Mouse (Mus musculus): Measurements from ENCODE around the gene Itih5.

Itih5 gene

DNA sequence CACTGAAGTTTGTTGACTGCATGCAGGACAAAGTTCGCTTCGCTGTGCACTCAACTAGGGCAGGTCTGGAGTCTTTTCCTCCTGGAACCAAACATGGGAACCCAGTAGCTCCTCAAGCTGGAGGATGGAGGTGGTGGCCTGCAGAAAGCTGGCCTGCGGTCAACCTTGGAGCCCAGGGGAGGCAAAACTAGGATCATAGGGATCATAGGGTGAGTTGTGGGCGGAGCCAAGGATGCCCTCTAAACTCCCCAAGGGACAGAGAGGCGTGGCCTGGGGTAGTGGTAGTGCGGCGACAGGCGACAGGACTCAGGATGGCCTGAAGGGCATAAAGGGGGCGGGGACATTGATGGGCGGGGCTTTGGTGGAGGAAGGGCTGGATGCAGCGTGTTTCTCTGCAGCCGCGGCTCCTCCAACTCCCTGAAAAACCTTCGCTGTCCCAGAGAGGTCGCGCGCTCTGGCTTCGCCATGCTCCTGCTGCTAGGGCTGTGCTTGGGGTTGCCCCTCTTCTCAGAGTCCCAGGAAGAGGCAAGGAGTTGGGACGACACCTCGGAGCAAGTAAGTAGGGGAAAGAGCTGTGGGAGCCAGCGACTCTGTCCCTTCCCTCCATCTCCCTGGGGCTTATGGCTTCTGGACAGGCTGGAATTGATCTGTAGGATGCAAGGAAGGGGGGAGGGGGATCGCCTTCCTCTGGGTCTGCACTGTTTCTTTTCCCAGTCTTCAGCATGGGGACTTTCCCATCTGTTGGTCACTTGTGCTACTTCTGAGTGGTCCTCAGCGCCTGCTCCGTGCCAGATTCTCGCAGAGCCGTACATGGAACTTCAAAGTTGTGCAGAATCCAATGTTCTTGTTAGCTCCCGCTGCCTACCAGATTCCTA is at the start of gene Itih5:
TSS of gene Itih5 (plus strand) at position 371 of the 875 bp plus-strand sequence.
- DNase-seq (ENCODE audit: inconsistent age in 2 of 2, low spot score in 1 of 2), result peak; percentile 54 to 87

DNA sequence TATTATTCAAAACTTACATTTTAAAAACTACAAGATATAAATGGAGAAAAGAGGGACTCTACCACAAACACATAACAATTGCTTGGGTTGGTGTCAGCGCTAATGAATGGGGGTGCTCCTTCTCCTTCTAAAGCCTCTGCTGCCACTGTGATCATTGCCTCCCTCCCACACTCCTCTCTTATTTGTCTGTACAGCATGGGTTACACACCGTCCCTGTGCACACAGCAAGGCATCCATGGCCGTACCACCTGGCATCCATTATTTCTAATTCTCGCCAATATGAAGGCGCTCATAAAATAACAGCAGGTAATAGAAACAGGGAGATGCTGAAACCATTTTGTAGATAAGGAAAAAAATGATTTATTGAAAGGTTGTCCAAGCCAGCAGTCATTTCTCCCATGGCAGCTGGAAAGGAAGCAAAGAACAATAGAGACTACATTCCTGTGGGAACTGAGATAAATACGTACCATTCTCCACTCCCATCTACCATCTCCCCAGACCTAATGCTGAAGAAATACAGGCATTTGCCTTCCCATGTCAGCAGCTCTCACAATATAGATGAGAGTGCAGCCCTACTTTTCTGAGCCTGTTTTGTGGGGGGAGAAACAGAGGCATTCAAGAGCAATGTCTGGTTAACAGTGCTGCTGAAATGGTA is 44.7 kb upstream of the Itih5 start:
- DNase-seq (ENCODE audit: inconsistent age in 2 of 2, low spot score in 1 of 2), result no peak

DNA sequence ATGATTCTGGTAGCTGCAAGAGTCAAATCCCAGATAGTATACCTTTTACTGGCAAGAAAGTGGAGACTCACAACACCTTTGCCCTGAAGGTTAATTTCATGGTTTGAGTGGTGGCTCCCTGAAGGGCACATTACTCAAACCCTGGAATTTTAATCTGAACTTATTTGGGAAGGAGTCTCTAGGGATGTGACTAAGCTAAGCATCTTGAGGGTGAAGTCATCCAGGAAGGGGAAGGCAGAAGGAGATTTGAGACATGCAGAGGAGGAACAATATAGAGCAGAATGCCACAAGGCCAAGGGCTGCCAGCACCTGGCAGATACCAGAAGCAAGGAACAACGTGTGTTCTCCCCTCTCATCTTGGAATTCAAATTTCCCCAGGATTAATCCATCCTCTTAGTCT is 34.6 kb upstream of the Itih5 start:
- DNase-seq (ENCODE audit: inconsistent age in 2 of 2, low spot score in 1 of 2), result no peak

DNA sequence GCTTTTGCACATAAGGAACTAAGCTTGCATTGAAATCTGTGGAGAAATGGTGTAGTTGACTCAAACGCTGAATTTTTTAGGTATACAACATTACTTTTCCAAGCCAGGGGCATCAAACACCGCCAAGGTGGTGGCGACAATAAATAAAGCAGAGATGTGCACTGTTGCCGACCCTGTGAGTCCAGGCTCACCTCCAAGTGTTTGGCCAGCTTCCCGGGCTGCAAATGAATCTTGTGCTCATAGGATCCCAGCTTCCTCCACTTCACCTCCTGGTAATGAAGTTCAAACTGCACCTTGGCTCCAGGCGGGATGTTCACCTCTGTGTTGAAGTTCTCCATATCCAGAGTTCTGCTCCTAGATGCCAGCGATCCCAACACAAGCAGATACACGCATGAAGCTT is 34.1 kb upstream of the Itih5 start:
- DNase-seq (ENCODE audit: inconsistent age in 2 of 2, low spot score in 1 of 2), result no peak

DNA sequence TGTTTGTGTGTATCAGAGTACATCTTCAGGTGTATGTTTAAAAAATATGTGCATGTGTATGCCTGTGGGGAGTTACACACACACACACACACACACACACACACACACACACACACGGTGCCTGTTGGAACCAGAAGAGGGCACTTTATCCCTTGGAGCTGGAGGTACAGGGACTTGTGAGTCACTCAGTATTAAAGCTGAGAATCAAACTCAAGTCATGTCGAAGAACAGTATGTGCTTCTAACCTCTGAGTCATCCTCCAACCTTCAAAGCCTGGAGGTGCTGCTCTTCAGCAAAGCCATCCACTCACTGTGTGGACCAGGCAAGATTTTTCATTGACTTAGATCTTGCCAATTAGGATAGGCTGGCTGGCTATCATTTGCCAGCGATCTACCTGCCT is 31.5 kb upstream of the Itih5 start:
- DNase-seq (ENCODE audit: inconsistent age in 2 of 2, low spot score in 1 of 2), result peak; percentile 60 to 65

DNA sequence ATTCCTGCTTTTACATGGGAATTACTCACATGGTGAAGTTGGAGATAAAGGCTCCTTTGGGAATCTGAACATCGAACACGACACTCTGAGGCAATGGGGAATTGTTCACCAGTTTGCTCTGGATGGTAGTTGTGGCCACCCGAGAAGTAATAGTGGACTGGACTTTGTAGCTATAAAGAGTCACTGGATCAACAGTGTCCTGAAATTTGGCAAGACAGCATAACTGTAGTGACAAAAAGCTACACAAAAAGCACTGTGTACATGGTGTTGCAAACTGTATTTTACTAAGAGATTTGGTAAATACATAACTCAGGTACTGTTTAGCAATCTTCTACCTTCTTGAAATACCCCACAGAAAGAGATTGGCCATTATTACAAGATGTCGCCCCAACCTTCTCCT is 27.2 kb upstream of the Itih5 start:
- DNase-seq (ENCODE audit: inconsistent age in 2 of 2, low spot score in 1 of 2), result no peak

DNA sequence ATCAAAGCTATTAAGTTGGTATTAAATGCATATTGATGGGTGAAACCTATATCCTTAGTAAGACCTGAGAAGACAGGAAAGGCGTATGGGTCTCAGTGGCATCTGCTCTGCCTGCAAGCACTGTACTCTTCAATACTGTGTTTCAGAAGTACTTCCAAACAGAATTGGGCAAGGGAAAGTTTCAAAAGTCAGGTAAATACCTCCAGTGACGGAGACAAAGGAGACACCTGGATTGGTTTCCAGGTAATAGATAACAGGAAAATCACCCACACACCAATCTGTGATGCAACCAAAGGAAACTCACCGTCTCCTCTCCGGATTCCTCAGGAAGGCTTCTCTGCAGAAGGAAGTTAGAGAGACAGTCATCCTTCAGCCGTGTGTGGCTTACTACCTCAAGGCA is 25.9 kb upstream of the Itih5 start:
- DNase-seq (ENCODE audit: inconsistent age in 2 of 2, low spot score in 1 of 2), result no peak

DNA sequence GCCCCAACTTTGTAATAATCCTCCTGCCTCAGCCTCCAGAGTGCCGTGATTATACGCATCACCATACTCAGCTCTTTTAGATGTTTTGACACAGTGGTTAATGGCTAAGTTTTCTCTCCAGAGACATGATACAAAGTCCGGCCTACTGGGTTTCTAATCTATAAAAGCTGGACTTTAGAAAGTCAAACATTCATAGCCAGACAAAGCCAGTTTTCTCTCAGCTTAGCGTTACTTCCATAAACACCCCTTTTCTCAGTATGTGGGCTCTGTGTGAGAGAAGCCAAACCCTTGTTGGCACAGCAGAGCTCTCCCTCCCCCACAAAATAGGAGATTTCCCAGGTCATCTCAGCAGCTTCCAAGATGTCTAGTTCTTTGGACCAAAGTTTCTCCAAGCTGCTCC is 24.8 kb upstream of the Itih5 start:
- DNase-seq (ENCODE audit: inconsistent age in 2 of 2, low spot score in 1 of 2), result no peak

DNA sequence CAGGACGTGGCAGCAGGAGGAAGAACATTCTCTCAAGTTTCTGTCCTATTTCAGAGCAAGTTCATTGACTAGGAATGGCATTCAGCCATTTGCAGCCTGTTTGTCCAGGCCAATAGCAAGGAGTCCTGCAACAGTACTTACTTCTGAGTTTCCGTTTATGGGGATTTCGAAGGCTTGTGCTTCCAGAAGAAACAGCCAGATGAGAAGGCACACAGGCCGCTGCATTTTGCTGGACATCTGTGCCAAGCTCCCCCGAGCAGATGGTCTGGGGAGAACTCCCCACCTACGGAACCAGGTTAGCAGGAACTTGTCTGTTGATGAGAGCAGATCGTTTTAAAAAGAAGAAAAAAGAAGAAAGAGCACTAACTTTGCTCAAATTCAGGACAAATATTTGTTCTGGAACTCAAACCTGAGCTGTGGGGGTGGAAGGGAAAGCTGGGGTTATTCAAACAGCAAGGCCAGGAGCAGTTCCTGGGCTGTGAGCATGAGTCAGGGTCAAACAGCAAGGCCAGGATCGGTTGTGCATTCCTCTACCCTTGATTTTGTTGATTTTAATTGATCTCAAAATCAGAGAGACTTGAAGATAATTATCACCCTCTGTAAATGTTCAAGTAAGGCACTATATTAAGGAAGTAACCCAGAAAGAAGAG is 22.9 kb upstream of the Itih5 start:
- peak; percentile 39 to 61 for DNase-seq (ENCODE audit: inconsistent age in 2 of 2, low spot score in 1 of 2)

DNA sequence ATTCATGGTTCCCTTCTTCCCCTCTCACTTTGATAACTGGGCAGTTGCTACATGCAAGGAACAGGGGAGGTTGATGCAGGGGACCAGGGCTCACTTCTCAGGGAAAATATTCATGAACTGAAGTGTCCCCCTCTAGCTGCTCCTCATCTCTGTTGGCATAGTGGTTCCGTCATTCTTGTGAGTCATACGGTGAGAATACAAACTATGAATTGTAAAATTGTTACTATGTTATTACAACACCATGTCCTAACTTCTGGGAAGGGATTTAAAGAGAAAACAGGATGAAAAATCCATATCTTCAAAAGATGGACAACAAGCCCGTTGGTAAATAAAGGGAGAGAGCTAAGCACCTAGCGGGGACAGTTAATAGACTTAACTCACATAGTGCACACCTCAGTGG is 22.1 kb upstream of the Itih5 start, which contains the start of gene Itih2:
TSS of gene Itih2 (minus strand) at position 101 of the 400 bp plus-strand sequence.
- no peak for DNase-seq (ENCODE audit: inconsistent age in 2 of 2, low spot score in 1 of 2)

DNA sequence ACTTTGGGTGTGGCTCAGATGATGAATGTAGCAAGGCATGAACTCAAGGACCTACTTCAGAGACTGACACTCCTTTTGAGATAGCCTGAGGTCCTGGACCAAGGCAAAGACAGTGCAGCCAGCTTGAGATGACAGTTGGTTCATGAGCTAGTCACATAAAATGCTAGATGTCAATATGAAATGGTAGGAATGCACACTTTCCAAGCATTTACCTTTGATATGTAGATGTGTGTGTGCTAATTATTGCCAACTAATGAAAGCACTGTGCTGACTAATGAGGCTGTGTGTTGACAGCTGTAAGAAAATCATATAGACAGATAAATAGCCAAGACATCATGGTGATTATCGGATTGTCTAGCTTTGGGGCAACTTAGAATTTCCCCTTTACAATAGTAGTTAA is 21.2 kb upstream of the Itih5 start:
- DNase-seq (ENCODE audit: inconsistent age in 2 of 2, low spot score in 1 of 2), result no peak

DNA sequence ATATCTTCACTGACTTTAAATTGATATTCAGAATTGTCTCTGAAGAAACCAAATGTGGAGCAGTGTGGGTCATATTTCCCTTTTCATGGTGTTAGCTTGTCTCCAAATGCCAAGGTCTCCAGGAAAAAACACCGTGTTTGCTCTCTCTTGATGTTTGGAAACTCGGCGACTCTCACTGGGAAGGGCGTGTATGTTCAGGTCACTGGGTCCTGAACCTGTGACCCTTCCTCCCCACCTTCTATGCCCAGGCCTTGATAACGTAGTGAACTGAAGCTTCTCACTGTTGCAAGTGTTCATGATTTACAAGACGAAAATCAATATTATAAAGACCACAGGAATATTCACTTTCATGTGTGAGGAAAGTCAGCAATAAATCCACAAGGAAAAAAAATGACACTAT is 19.4 kb upstream of the Itih5 start:
- peak in 1 of 2 experiments; percentile 43 for DNase-seq (ENCODE audit: inconsistent age in 2 of 2, low spot score in 1 of 2)

DNA sequence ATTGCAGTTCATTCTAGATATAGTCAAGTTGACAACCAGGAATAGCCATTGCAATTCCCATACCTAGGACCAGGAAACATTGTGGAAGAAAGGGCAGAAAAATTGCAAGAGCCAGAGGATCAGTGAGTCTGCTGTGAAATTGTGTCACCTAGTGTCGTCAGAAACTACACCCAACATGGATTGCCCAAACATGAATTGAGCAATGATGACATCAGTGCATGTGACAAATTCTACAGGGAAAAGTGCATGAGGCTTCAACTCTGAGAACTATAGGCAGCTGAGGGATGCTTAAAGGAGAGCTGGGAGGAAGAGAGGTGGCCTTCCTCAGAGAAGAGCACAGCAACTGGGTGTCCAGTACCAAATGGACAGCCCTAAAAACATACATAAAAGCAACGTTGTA is 16.1 kb upstream of the Itih5 start:
- DNase-seq (ENCODE audit: inconsistent age in 2 of 2, low spot score in 1 of 2), result no peak

DNA sequence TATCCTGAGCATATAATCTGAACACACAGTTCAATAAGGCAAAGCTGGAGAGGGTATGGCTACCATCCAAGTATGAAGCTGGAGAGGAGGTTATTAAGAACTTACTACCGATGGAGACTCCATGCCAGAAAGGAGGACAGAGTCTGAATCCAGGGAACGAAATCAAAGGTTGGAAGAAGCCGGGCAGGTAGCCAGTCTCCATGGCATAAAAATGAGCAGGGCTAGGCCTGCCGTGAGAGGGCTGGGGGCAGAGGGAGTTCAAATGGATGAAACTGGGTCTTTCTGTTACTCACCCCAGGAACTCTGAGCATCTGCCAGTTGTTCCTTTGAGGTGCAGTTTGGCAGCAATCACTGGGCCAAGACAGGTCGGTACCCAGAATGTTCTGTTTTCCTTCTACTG is 12.9 kb upstream of the Itih5 start:
- DNase-seq (ENCODE audit: inconsistent age in 2 of 2, low spot score in 1 of 2), result no peak

DNA sequence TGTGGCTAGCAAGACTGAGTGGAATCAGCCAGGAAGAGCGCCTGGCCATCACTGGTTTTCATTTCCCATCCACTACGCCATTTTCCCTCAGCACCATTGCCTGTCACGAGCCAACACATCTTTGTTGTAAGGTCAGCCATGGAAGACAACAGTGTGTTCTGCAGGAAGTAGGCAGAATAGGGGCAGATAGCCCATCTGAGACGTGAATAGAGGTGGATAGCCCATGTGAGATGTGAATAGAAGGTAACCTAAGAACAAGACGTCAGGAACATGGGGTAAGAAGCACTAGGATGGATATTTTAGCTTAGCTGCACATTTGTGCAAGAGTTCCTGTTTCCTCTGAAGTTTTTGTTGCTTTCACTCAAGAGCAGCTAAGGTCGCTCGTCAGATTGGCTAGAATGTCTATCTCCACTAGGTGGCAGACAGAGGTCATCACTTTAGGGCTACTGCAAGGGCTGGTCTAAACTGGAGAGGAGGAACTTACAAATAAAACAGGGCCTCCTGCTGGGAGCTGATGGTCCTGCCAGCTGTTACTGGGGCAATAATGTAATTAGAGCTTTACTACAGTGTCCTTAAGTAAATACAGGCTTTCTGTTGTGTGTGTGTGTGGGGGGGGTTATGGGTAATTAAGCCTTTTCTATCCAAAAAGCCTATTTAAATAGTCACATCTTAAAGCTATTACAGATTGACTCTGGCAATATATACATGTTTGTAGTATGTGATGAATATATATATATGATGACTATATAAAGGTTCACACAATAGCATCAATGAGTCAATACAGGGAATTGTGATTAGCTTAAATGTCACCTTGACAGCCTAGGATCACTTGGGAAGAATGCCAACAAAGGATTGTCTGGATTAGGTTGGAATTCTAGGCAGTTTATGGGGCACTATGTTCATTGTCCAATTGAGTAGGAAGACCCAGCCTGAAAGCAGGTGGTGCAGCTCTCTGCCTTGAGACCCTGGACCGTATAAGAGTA is 10.6 kb upstream of the Itih5 start:
- DNase-seq (ENCODE audit: inconsistent age in 2 of 2, low spot score in 1 of 2), result peak; percentile 66 to 91

DNA sequence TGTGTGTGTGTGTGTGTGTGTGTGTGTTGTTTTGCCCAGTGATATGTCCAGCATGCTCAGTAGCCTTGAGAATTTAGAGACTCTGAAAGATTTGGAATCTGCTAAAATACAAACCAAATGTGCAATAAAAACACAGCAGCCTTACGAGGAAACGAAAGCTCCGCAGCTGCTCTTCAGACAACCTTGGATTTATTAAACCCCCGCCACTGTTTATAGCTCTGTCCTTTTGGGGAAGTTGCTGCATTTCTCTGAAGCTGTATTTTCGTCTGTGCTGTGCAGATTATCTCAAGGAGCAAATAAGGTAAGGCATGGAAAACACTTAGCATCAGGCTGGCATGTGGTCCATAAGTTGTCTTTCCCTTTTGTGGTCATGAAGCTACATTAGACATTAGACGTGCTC is 7.9 kb upstream of the Itih5 start:
- no peak for DNase-seq (ENCODE audit: inconsistent age in 2 of 2, low spot score in 1 of 2)

DNA sequence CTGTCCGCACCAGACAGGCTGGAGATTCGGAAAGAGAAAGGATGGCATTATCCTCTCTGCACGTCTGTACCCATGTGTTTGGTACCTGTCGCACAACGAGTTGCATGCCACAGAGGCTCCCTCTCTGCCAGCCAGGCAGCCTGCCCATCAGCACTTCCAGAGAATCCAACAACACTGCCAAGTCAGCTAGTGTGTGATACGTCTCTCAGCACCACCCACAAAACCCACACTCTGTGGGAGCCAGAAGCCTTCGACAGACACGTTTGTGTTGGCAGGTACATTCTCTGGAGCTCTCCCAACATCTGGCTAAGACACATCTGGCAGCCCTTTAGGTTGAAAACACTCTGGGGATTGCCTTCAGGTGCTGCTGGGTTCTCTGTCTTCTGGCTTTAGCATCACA is 6.2 kb upstream of the Itih5 start:
- no peak for DNase-seq (ENCODE audit: inconsistent age in 2 of 2, low spot score in 1 of 2)

DNA sequence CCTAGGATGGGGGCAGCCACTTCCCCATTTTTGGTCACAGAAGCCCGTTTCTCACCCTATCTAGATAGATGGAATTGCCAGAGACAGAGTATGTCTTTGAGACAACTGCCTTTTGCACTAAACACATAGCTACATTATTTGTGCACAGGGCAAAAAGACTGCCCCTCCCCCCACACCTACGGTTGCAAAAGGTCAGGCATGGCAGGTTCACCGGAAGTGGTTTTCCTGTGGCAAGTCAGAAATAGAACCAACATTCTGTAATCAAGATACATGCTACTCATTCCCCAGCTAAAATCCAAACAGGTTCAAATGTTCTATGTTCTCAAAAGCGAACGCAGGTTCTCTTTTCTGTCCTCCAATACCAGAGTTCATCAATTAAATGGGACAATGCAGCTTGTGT is 781 bp upstream of the Itih5 start:
- no peak for DNase-seq (ENCODE audit: inconsistent age in 2 of 2, low spot score in 1 of 2)

DNA sequence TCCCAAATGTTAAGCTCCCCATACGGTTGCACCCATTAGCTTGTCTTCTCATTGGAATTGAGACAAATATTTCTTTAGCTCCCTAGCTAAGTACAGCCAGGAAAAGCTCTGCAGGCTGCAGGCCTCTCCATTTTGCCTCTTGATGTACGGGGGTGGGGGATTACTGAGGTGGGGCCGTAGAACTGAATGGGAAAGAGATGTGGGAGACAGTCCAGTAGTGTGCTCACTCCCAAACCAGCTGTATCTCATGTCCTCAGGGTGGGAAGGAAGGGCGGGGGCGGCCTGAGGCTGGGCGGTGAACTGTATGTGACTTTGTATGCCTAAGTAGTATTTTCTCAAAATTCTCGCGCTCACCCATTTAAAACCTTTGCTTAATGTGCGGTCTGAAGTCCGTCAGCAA is 3.8 kb downstream of the Itih5 start:
- DNase-seq (ENCODE audit: inconsistent age in 2 of 2, low spot score in 1 of 2), result no peak

DNA sequence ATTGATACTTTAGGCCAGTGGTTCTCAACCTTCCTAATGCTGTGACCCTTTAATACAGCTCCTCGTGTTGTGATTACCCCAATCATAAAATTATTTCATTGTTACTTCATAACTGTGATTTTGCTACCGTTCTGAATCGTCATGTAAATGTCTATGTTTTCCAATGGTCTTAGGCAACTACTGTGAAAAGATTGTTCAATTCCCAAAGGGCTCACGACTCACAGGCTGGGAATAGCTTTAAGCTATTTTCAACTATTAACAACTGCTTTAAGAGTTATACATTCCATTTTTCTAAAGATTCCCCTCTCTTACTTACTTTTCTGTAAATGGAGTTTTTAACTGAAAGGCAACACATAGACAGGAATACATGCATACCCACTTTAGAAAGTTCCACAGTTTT is 8.6 kb downstream of the Itih5 start:
- no peak for DNase-seq (ENCODE audit: inconsistent age in 2 of 2, low spot score in 1 of 2)

DNA sequence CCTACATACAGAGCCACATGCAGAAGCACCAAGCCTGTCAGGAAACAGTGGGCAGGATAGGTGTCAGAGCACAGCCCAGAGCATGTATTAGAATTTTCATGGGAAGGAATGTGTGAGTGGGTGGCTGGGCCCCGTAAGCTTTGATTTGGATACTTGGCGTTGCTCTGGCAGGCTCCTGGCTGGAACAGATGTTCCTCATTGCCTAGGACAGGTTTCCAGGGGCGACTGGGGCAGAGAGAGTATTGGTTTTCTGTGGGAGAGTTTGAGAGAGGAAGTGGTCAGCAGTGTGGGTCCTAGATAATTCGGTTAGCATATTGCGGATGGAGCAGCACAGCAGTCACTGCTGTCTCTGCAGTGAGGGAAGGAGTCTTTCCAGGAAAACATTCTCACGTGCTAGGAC is 13.3 kb downstream of the Itih5 start:
- no peak for DNase-seq (ENCODE audit: inconsistent age in 2 of 2, low spot score in 1 of 2)

Measured in adrenal gland, adult (tissue).